Mouse (Mus musculus): Measurements from ENCODE around the gene Klhl31. TPM values are rescaled to one million over a fixed set of nuclear protein-coding genes. Genes with fewer than 3 reads are reported as not detected.

Klhl31 gene
- total RNA-seq (2021): 0.04 TPM in 1 of 2 replicates, not detected in the other
- long read RNA-seq, experiment 1: 0 reads
- long read RNA-seq, experiment 2: 0 reads

DNA sequence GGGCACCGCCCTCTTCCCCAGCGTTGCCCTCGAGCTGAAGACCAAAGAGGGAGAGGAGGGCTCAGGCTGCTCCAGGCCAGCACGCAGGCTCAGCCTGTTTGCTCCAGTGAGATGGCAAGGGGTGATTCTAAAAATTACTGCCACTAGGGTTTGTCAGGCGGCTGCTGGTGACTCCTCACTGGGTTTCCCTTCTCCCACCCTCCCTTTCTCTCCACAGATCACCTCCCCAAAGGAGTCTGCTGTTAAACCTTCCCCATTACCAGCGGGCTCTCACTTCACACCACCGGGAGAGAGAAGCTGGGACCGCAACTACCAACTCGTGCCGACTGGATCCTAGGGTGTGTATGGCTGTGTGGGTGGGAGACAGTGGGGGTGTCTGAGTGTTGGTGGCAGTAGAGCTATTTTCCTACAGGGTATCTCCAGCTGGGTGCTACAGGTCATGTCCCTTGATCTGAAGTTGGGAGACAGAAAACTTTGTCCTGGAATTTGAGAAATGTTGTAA lies at the start of gene Klhl31:
TSS of gene Klhl31 (plus strand) at position 51 of the 502 bp plus-strand sequence.
- no peak for DNase-seq

DNA sequence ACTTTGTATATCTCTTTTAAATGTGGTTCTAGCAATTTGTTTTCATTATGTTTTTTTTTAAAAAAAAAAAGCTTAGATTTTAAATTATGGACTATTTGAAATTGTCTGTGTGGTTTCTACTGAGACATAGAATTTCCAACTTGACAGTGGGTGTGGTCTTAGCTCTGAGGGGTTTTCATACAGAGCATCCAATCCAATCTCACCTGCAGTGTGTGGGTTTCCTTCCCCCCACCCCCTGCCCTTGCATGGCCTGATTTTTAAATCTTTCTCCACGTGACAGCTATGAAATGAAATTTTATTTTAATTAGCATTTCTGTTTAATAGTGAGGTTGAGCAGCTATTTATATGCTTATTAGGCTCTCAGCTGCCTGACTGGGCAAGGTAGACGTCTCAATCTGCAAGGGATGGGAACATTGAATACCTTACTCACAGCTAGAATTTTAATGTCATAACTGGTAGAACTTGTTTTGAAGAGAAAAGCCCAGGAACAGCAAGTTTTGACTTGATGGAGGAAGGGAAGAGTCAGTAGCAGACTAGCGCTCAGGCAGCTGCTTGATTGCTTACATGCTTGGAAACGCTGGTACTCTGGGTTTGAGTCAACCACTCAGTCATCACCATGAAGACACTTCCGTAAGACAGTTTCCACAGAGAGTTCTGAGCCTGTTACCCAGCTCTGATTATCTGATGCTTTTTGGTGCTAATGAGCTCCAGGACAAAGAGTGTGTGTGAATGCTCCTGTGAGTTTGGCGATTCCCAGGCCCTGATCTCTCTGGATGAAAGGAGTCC lies 49.3 kb upstream of the Klhl31 start:
- no peak for DNase-seq

DNA sequence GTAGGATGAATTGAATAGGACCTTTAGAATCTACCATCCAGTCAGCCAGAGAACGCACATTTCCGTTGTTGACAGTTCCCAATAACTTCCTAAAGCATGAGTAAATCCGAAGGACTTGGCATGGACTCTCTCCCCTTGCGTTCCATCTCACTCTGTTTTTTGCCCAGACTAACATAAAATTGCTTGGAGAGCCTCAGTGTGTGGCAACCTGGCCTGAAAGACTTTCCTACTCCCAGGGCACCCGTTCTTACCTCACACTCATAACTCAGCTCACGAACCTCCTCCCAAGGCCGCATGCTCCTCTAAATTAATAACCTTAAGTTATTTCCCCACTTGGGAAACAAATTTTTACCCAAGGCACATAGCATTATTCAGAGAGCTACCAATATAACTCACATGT lies 48.7 kb upstream of the Klhl31 start:
- DNase-seq: peak; percentile 53

DNA sequence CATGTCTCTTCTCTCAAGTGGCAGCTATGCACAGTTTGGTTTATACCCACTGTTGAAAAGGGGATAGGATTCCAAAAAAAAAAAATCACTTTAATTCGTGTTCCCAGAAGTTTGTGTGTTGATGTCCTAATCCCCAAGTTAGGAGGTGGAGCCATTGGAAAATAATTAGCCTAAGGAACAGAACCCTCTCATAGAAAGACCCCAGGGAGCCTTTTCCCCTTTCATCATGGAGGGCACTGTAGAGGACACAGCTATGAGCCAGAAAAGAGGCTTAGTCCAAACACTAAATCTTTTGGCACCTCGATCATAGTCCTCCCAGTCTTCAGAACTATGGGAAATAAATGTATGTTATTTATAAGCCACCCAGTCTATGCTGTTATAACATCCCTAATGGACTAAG lies 46.8 kb upstream of the Klhl31 start:
- DNase-seq: no peak

DNA sequence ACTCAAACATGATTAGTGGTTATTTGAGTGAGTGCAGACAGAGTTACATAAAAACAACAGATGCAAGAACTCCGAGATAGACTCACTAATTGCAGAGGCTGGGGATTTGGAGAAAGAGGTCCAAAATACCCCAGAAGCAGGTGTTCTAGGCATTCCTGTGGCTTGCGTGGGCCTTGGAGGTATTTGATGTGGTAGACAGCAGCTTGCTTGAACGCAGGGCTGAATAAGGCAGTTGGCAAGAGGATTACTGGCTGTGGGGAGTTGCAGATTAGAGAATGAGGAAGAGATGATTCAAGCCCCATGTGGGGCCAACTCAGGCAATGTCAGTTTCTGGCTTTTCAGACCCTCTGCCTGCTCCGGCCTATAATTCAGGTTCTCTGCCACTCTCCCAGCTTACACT lies 43.9 kb upstream of the Klhl31 start:
- DNase-seq: no peak

DNA sequence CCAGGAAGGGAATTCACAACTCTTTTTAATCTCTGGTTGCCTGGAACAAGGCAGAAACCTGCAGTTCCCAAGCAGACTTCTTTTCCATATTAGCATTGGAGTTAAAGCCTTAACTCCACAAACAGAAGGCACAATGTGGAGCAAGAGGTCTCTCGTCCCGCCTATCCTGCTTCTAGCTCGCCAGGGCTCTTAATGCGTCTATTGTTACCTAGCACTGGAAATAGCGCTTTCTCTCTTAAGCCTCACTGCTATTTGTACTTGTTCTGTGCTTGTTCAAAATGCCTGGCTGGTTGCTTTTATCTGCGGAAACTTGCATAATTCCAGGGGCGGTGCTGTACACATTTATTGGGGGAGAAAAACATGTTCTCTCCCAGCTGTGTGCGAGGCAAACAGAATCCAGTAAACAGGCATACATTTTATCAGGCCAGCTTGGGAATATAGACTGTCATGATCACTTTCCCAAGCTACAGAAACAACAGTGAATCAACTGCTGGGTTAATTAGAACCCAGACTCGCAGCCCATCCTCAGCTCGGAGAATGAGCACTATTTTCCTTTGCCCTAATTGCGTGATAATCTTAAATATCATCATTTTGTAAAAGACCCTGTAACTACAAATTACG lies 41.2 kb upstream of the Klhl31 start:
- DNase-seq: no peak

DNA sequence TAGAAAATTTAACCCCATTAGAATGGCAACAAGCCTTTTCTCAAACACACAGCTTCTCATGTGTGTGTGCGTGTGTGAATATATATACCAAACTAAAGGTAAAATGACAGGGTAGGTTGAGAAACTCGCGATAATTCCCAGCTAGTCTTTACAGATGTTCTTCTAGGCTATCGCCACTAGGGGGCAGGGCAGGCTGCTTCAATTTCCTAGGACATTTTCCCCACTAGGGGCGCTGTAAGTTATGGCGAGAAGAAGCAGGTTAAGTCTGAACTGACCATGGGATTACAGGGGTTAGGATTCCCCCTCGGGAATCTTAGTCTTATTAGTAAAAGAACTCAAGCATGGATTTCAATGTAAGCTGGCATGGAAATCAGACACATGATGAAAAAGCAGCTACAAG lies 39.9 kb upstream of the Klhl31 start:
- DNase-seq: peak; percentile 87

DNA sequence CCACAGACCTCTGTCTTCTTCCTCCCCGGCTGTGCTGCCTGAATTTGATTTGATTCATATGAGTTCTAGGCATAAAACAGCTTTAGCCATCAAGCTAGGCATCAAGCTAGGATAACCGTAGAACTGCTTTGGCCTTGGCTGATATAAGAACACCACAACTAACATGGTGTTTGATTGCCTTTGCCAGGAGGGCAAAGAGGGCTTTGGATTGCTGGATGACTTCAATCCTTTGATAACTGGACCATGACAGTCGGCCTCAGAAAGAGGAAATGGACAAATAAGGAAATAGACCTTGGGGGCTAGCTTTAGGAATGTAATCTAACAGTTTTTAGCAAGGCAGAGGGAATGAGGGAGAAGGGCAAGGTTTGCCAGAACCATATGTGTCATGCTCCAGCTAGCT lies 37.7 kb upstream of the Klhl31 start:
- DNase-seq: no peak

DNA sequence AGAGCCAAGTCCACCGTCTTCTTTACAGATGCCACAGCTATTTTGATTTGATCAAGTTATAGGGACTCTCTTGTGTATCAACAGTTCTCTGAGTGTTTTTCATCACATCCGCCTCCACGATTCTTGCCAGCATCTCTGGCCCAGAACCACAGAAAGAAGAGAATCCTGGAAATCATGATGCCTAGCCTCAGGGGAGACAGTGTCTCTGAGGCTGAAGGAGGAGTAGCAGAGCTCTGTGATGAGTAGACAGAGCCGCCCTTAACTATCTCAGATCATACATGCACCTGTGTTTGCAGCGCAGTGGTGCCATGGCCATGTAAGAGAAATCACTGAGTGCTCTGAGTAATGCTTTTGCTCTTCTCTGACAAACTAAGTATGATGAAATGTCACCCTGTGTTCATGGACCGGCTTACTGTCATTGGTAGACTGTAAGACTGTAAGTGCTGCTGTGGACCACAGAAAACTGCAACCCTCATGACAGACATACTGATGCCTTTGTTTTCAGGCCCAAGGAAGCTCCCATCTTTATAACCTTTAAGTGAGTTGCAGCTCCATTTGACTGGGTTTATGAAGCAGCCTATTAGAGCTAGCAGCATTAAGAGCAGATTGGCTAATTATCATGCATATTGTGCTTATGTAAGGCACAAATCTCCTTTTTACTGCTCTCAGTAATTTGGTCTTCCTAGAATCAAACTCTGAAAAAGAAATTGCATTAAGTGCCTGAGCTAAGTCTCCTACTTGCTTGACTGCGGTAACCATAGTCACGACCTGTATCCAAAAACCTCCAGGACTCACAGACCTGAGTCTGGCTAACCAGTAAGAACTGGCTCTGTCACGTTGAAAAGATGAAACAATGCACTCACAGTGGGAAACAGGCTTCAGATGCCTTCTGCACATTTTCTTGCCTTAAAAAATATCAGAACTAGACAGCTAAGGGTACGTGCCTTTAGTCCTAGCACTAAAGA lies 33.7 kb upstream of the Klhl31 start:
- DNase-seq: no peak

DNA sequence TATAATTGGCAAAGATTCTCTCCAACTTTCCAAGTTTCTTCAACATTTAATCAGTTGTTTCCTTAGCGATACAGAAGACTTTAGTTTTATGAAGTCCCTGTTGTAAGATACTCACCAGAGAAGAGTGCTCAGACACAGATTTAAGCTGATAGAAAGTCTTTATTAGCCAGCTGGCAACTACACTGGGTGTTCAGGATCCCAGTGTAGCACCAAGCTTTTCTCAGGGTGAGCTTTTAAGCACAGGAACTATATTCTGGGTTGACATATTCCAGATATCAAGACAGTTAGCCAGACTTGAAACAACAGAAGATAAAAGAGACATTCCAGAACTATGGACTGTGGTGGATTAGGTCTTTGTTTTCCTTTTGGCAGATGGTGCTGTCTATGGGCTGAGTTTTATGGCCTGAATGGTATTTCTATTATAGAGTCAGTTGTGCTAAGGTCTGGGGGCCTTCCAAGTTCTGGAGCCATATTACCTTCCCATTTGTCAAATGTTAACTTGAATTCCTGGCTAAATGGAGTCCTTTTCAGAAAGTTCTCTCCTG lies 32.3 kb upstream of the Klhl31 start:
- no peak for DNase-seq

DNA sequence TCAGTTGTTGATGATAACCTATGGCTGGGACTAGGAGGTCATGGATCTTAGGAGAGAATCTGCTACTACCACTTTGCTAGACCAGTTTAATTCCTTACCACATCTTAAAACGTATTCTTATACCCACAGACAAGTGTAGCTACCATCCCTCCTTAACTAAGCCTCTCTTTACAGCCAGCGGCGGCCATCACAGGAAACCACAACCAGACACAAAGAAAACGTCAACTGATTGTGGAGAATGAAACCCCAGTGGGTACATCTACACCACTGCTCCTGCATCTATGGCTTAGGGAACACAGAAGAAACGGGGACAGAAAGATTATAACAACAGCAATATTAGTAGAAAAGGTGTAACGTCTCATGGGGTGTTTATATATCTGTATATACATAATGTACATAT lies 29.0 kb upstream of the Klhl31 start:
- no peak for DNase-seq

DNA sequence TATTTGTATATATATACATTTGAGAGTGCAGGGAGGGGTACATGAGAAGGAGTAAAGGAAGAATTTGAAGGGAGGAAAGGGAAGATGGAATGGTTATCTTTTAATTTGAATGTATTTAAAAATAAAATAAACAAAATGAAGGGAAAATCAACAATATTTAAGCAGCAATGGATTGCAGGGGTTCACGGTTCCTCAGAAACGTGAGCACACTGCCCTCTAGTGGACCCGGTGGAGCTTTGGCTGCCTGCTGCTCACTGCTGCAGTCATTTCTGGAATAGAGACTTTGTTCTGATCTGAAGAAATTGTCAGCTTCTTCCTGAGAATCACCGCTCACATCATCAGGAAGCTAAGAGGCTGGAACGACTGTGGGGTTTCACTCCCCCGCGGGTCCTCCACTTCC lies 28.5 kb upstream of the Klhl31 start:
- DNase-seq: peak; percentile 74

DNA sequence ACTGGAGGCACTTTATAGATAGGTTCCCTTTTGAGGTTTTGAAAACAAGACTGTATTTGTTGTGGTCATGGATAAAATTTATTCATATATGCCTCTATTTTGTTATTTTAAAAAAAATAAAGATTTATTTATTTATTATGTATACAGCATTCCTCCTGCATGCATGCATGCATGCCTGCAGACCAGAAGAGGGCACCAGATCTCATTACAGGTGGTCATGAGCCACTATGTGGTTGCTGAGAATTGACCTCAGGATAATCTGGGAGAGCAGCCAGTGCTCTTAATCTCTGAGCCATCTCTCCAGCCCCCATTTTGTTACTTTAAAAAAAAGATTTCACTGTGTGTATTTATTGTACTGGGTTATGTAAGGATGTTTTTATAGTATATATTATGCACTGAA lies 25.5 kb upstream of the Klhl31 start:
- DNase-seq: peak; percentile 46

DNA sequence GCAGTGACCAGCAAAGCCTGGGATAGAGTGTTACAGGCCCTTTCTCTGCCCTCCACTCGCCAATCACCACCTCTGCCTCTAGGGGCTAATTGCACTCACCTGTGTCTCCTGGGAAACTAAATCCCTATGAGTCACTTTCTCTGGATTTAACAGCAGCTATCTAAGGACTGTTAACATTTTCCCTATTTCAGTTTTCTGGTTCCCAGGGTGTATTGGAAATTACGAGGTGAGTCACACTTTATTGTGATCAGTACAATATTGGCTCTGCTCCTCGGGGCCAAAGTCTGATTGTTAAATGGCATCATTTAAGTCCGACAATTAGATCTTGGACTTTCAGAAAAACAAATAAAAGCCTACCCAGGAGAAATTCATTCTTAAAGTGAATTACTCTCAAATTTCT lies 24.0 kb upstream of the Klhl31 start:
- DNase-seq: no peak

DNA sequence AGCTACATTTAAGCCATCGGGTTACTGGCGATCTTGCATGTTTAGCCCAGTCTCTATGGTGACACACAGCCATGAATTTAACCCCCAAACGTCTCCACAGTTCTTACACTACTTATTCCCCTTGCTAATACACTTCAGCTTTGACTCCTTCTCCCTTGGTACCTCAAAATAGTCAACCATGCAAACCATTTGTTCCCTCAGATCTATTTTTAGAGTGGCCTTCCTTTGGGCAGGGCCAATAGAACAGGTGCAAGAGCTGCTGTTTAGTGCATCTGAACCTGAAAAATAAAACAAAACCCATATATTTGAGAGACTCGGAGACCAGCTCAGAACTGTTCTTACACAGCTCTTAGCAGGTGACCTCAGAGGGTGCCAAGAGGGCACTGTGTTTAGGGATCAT lies 20.4 kb upstream of the Klhl31 start:
- no peak for DNase-seq

DNA sequence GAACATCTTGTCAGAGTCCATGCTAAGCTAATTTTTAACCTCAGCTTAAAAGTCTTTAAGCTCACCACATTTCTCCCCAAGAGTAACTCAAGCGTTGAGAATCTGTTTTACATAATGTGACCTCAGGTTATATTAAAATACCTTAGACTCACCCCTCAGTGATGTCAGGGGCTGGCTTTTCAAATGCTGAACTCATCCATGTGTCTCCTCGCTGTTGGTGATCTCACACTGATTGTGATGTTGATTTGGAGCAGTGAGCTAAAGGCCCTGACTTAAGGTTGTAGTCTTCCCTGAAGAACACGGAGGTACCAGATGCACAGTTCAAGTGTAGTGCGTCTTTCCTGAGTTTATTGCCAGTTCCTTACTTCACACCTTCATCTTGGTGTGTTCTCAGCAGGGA lies 19.5 kb upstream of the Klhl31 start:
- DNase-seq: no peak

DNA sequence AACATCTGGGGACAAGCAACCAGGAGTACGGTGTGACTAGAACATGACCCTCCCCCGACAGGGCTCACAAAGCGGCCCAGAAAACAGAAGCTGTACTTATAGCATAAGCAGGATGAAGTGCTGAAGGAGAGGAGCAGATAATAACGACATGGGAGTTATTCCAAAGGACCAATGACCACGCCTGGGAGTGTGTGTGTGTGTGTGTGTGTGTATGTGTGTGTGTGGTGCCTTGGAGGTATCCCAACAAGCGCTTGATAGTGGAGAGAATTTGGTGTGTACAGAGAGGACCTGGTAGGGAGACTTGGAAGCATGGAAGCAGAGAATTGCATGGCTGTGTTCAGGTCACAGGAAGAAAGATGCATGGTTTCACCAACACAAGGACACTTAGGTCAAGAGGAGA lies 18.5 kb upstream of the Klhl31 start:
- DNase-seq: no peak

DNA sequence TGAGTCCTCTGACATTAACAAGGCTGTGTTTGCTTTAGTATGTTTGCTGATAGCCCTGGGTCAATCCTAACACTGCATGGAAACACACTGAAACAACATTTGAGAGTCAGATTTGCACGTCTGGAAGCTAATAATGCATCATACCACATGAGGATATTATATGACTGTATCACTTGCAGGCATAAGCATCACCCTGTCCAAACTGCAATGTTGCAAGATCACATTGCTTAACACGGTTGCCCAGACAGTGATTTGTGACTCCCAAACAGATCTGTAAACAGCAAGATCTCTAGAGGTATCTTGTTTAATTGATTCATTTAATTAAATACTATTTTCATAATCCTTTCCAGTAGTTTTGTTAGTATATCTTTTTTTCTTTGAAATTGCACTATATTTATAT lies 17.9 kb upstream of the Klhl31 start:
- DNase-seq: no peak

DNA sequence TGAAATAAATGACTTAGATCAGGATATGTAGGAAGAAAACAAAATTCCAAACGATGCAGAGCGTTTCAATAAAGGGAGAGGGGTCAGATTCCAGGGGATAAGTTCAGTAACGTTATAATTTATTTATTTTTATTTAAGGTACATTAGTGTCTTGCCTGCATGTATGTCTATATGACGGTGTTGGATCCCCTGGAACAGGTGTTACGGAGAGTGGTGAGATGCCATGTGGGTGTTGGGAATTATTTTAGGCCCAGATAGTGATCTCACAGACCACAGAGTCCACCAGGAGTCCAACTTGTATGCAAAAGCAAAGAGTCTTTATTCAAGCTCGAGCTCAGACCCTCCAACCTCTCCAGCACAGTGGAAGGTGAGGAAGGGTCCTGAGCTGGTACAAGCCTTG lies 16.2 kb upstream of the Klhl31 start:
- no peak for DNase-seq

DNA sequence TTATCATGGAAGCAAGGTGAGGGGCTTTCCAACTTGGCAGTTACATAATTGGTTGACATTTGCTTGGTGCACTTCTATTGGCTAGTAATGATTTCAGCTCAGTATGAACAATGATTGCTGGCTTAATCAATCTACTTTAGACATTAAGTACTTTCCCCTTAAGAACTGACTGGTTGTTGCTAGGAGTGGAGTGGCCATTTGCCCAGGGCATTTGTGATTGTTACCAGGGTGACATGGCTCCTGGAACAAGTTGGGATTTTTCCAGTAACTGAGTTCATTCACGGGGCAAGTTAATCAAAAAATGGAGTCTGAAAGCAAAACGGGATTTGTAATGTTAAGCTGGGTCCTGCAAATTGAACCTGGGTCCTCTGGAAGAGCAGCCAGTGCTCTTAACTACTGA lies 15.8 kb upstream of the Klhl31 start:
- peak; percentile 51 for DNase-seq

DNA sequence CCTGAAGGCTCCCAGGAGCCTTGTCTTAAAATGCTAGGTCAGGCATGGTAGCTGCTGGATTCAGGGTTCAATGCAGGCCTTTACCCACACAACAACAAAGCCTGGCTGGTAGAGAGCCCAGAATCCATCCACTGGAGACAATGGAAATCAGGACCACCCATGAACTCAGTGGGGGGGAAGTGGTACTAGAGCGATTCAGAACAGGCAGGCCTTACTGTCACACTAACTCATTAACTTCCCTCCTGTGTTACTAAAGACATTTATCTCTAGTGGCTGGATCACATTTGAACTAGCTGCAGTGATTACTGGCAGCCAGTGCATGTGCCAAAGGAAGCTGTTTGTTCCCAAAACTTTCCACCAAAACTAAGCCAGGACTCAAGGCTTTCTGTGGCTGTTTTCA lies 13.4 kb upstream of the Klhl31 start:
- no peak for DNase-seq

DNA sequence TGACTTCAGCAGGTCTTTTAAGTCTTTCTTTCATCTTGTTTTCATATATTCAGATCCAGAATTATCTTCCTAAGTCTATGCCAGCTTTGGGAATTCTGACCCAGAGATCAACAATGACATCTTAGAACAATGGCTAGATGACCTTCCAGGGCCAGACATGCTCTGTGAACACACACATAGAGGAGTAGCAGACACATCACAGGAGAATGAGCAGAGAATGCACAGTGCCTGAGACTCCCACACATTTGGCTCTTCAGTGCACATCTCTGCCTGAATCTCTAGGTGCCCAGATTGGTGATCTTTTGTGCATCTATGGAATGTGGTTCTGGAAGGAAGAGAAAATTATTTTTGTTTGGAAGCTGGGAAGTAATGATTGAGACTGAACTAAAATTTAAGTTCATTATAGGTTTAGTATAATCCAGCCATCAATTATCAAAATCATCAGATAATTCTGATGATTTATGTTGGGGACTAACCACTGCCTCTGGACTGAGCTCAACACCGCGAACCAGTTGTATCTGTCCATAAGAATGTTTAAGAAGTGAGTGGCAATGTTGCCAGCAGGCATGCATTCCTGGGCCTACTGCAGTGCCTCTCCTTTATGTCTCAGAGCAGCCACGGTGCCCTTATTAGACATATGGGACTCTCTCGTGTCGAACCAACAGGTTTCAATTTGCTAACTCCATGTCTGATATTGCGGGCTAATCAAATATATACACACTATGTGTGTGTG lies 12.8 kb upstream of the Klhl31 start:
- DNase-seq: no peak

All from adrenal gland, postnatal 14 days (tissue).